Mouse (Mus musculus) liver, embryonic 15.5 days (tissue): ENCODE data around the gene Hba-a2. TPM values are rescaled to one million over a fixed set of nuclear protein-coding genes. Genes with fewer than 3 reads are reported as not detected.
A peak's percentile ranks its signal among the peaks of the same experiment; 100 is the strongest.
"Not testable (repeated sequence)": the region's sequence is repeated elsewhere in the genome, so short reads cannot be mapped to it uniquely, and the experiment has no call there.

ENCODE experiments used
- ATAC-seq: fragments of 200-750 bp; cut with Nextera tagmentation; 2 replicates; pipeline ENCODE4 v1.8.0; 2017; ENCODE audit warnings: moderate number of reproducible peaks, mild to moderate bottlenecking, moderate library complexity; ENCODE audit not compliant: insufficient read depth
- H3K27ac ChIP-seq: fragments of 300-500 bp; sonication (generic); replicated peaks from 2 replicates; pipeline ENCODE4 v1.5.1; 2015; ENCODE audit warnings: mild to moderate bottlenecking, inconsistent platforms
- H3K27me3 ChIP-seq: fragments of 300-500 bp; sonication (generic); 2 replicates; pipeline ENCODE4 v1.6.1; 2015; ENCODE audit warnings: mild to moderate bottlenecking, inconsistent platforms
- H3K36me3 ChIP-seq: fragments of 300-500 bp; sonication (generic); replicated peaks from 2 replicates; pipeline ENCODE4 v1.6.1; 2015; ENCODE audit warnings: moderate library complexity, mild to moderate bottlenecking, inconsistent platforms
- H3K4me1 ChIP-seq: fragments of 300-500 bp; sonication (generic); replicated peaks from 2 replicates; pipeline ENCODE4 v1.6.1; 2015; ENCODE audit warnings: inconsistent platforms
- H3K4me2 ChIP-seq: fragments of 300-500 bp; sonication (generic); 2 replicates; pipeline ENCODE4 v1.6.1; 2015; ENCODE audit warnings: moderate library complexity, mild to moderate bottlenecking, inconsistent platforms
- H3K4me3 ChIP-seq: fragments of 300-500 bp; sonication (generic); replicated peaks from 2 replicates; pipeline ENCODE4 v1.5.1; 2015; ENCODE audit warnings: mild to moderate bottlenecking, inconsistent platforms
- H3K9ac ChIP-seq: fragments of 300-500 bp; sonication (generic); 2 replicates; pipeline ENCODE4 v1.6.1; 2015; ENCODE audit warnings: moderate library complexity, mild to moderate bottlenecking, inconsistent platforms
- H3K9me3 ChIP-seq: fragments of 300-500 bp; sonication (generic); replicated peaks from 2 replicates; pipeline ENCODE4 v1.6.1; 2016; ENCODE audit warnings: inconsistent platforms
- WGBS: fragments of 180-500 bp; shearing (Covaris S2); methylation state at CpG from one replicate; pipeline ENCODE4 v1.1.7; 2015; ENCODE audit warnings: mixed read lengths; ENCODE audit not compliant: insufficient replicate concordance; 5-methylcytosine and 5-hydroxymethylcytosine counted together
- polyA plus RNA-seq: library from polyadenylated mRNA; unstranded; fragments of >200 nt; fragmentation: Nextera tagmentation; extraction: Ambion mirVana; gene quantifications from 2 replicates; pipeline ENCODE4 v1.2.1, GENCODE M21; 2015

Hba-a2 gene
- polyA plus RNA-seq, 1 experiment from 2014 or later: 176,876 TPM

DNA sequence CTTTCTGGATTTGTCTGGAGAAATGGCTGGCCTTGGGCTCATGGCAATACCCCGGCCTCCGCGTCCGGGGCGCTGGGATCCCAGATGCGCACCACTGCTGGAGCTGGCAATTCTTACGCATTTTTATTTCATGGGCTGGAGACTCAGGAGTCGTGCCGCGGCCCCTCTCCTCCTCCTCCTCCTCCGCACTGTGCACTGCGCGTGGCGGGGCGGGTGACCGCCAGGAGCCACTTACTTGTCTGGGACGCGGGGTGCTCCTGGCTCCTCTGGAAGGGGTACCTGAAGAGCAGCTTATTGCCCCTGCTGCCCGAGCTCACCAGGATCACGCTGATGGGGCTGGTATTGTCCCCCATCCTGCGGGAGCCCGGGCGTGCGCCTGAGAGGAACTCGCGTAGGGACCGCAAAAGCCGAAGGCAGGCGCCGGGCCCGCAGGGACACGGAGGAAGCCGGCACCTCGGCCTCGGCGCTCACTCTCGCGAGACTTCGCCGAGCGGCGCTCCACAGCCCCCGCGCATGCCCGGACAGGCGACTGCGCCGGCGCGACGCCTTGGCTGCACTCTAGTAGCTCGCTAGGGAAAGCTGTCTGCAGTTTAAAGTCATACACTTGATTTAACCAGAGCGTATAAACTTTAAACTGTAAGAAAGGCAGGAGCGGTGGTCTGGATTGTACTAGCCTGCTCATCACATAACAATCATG lies 29.0 kb upstream of the Hba-a2 start, which contains the start of gene Nprl3:
Gene Nprl3, minus strand, starts transcription at position 520 of the 697 bp plus-strand sequence.
- peak; percentile 79 for ATAC-seq
- peaks cover 86% of the 10 kb centered on the region for H3K4me1 ChIP-seq
- H3K4me3 ChIP-seq: peak within 1 kb of the TSS; percentile 68
- under 1% methylated on average over 54 of the region's 54 CpGs for WGBS
- no peaks in the 10 kb centered on the region for H3K27me3 ChIP-seq
- no peaks in the 10 kb centered on the region for H3K9me3 ChIP-seq
- peak within 1 kb of the TSS; percentile 97 for H3K27ac ChIP-seq
- peak within 1 kb of the TSS; percentile 83 for H3K4me2 ChIP-seq
- H3K36me3 ChIP-seq: peaks cover 12% of the 10 kb centered on the region
- H3K9ac ChIP-seq: peak within 1 kb of the TSS; percentile 96

DNA sequence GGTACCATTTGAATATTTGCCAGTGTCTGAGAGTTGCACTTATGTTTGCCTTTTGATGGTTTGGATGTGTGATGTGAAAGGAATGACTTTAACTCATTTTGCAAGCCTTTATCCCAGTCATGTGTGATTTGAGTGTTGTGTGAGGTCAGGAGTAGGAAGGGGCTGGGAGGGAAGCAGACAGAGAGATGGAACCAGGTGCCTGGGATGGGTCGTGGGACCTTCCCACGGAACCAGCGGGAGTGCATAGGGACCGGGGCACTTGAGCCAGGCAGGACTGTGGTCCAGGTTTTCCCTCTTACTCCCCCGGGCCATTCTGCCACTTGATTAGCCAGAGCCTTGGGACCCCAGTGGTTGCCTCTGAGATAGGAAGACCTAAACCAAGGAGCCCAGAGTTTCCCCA lies 28.3 kb upstream of the Hba-a2 start:
- peak overlapping the region; percentile 96 for H3K9ac ChIP-seq
- peak overlapping the region; percentile 83 for H3K4me2 ChIP-seq

DNA sequence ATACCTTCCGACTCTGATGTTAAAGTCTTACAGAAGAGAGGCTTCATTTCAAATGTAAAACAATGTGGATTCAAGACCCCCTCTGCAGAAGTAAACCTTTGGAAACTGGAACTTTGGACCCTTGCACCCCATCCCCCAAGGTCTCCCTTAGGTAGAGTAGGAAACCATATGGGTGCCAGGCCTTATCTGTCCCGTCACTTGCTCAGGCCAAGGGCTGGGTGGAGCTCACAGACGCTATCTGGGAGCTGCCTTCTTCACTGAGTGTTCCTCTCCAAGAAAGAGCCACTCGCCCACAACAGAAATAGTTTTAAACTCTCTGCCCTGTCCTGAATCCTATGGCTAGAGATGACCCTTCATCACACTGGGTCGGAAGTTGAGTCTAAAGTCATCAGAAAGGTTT lies 27.3 kb upstream of the Hba-a2 start:
- Histone ChIP-seq H3K27me3 (no peaks in the 10 kb centered on the region), H3K4me3 (peak overlapping the region; percentile 68), H3K27ac (peak overlapping the region; percentile 97), H3K9me3 (no peaks in the 10 kb centered on the region), H3K4me2 (peak overlapping the region; percentile 83), H3K36me3 (no peaks in the 10 kb centered on the region), H3K4me1 (peaks cover 79% of the 10 kb centered on the region), H3K9ac (peak overlapping the region; percentile 96)
- ATAC-seq: peak; percentile 88
- WGBS: 18% methylated on average over 5 of the region's 5 CpGs

More for the DNA sequence above, 28.3 kb upstream of the Hba-a2 start:
- ATAC-seq: peak; percentile 12
- 18% methylated on average over 5 of the region's 5 CpGs for WGBS
- peak overlapping the region; percentile 97 for H3K27ac ChIP-seq
- no peaks in the 10 kb centered on the region for H3K9me3 ChIP-seq
- peaks cover 5% of the 10 kb centered on the region; the same call in 1 of the 2 replicates for H3K36me3 ChIP-seq
- H3K27me3 ChIP-seq: no peaks in the 10 kb centered on the region
- peaks cover 85% of the 10 kb centered on the region for H3K4me1 ChIP-seq
- H3K4me3 ChIP-seq: peak overlapping the region; percentile 68

DNA sequence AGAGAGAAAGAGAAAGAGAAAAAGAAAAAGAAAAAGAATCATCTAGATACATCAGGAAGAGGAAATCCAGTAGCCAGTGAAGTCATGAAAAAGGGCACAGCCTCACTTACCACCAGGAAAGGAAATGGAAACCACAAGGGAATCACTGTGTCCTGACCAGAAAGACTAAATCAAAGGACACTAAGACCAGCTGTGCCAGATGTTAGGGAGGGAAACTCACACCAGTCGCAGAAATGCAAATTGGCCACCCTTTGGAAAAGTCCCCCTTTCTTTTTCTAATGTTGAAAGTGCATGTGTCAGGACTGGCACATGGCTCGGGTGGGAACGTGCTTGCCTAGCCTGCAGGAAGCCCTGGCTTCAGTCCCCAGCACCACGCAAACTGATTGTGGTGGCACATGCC lies 25.1 kb upstream of the Hba-a2 start:
- WGBS: 45% methylated on average over 4 of the region's 4 CpGs
- no peaks in the 10 kb centered on the region for H3K36me3 ChIP-seq
- ATAC-seq: no peak
- H3K4me1 ChIP-seq: peaks cover 67% of the 10 kb centered on the region
- no peak overlapping the region for H3K4me2 ChIP-seq
- H3K27ac ChIP-seq: peak overlapping the region; percentile 76
- H3K9ac ChIP-seq: 0 out of 2 replicates have a peak overlapping the region, but pooled peaks have one; percentile 17
- H3K27me3 ChIP-seq: peaks cover under 1% of the 10 kb centered on the region; the same call in 1 of the 2 replicates
- H3K4me3 ChIP-seq: no peak overlapping the region
- no peaks in the 10 kb centered on the region for H3K9me3 ChIP-seq

DNA sequence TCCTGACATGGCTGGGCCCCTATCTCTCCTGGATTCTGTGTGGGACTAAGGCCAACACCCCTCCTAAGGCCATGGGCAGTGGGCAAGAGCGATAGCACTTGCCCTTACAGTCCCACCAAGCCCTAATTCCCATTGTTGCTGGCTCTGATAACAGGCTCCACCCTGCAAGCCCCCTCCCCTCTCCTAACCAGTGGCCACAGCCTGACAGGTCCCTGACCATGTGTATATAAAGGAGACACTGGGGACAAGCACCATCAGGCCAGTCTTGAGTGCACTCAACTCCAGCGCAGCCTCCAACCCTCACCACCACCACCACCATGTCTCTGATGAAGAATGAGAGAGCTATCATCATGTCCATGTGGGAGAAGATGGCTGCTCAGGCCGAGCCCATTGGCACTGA lies 19.9 kb upstream of the Hba-a2 start, which contains the start of gene Hba-x:
Gene Hba-x, plus strand, starts transcription at position 54 of the 400 bp plus-strand sequence.
- Histone ChIP-seq H3K4me3 (no peak within 1 kb of the TSS), H3K27me3 (peaks cover 35% of the 10 kb centered on the region), H3K36me3 (no peaks in the 10 kb centered on the region), H3K4me2 (no peak within 1 kb of the TSS), H3K27ac (peak within 1 kb of the TSS; percentile 49), H3K9ac (no peak within 1 kb of the TSS), H3K4me1 (peaks cover 68% of the 10 kb centered on the region), H3K9me3 (no peaks in the 10 kb centered on the region)
- WGBS: 62% methylated on average over 3 of the region's 3 CpGs
- no peak for ATAC-seq

DNA sequence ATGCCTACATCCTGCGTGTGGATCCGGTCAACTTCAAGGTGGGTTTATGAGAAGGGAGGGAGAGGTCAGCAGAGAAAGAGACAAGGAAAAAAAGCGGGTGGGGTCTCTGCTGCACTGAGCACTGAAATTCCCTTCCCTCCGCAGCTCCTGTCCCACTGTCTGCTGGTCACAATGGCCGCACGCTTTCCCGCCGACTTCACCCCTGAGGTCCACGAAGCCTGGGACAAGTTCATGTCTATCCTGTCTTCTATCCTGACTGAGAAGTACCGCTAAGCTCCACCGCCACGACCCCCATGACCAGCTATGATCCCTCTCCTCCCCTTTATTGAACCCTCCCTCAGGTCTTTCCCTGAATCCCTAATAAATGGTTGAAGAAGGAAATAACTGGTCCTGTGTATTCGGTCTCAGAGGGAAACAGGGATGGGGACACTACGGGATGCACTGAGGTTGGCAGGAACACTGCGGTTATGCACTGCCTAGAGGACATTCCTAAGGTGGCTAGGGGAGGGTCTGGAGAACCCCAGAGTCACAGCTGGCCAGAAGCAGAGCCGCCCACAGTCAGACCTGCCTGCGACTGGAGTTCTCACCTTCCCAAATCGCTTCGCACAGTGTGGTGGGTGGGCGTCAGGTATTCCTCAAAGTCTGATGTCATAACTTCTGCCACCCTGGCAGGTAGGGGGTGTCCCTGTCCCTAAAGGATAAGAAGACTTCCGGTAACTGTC lies 18.4 kb upstream of the Hba-a2 start:
- 0 out of 2 replicates have a peak overlapping the region, but pooled peaks have one; percentile 5 for H3K27ac ChIP-seq
- peaks cover 35% of the 10 kb centered on the region for H3K27me3 ChIP-seq
- H3K9me3 ChIP-seq: no peaks in the 10 kb centered on the region
- H3K4me1 ChIP-seq: peaks cover 67% of the 10 kb centered on the region
- whole genome bisulfite sequencing: 62% methylated on average over 21 of the region's 21 CpGs
- no peak overlapping the region for H3K4me2 ChIP-seq
- no peak overlapping the region for H3K4me3 ChIP-seq
- no peaks in the 10 kb centered on the region for H3K36me3 ChIP-seq
- no peak for ATAC-seq
- H3K9ac ChIP-seq: no peak overlapping the region

DNA sequence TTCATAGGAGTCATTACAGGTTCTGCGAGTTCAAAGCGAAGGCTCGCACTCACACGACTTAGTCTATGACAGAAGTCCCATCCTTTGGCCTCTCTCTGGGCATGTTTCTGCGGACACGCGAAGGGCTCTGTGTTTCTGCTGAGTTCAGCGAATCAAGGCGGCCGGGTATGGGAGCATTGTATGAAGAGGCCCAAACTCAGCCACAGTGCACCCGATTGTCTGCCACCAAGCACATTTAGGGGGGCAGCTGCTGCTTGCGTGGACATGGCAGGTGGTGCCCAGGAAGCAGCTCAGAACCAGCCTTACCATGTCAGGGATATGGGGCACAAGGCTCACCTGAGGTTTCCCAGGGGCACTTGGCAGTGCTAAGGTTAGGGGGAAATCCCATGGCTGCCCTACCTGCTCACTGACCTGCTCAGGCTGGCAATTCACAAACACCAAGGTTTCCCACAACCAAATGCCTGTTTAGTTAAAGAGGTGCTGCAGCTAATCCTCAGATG lies 17.8 kb upstream of the Hba-a2 start:
- peaks cover 35% of the 10 kb centered on the region for H3K27me3 ChIP-seq
- 0 out of 2 replicates have a peak overlapping the region, but pooled peaks have one; percentile 25 for H3K9ac ChIP-seq
- no peak for ATAC-seq
- peaks cover 65% of the 10 kb centered on the region for H3K4me1 ChIP-seq
- H3K27ac ChIP-seq: 0 out of 2 replicates have a peak overlapping the region, but pooled peaks have one; percentile 5
- no peaks in the 10 kb centered on the region for H3K9me3 ChIP-seq
- H3K4me3 ChIP-seq: no peak overlapping the region
- WGBS: 77% methylated on average over 12 of the region's 12 CpGs
- H3K4me2 ChIP-seq: no peak overlapping the region
- H3K36me3 ChIP-seq: no peaks in the 10 kb centered on the region

DNA sequence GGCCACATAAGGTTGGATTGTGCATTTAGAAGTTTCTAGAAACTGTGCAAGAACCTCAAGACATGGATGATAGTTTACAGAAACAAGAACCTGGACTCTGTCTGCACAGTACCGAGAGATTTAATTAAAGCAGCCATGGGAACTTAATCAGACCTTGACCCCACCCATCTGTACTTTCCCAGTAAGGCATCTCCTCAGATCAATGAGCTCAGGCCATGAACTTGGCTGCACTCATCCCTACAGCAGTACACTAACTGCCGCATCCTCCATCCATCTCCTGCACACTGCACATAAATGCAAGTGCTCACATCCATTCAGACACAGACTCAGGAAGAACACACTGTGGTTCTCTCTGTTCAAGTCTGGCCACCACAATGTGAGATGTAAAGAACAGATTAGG lies 15.6 kb upstream of the Hba-a2 start:
- Histone ChIP-seq H3K36me3 (no peaks in the 10 kb centered on the region), H3K9me3 (no peaks in the 10 kb centered on the region), H3K27me3 (peaks cover 35% of the 10 kb centered on the region), H3K4me2 (peak overlapping the region; percentile 68), H3K27ac (peak overlapping the region; percentile 98), H3K4me3 (peak overlapping the region; percentile 1; the same call in 1 of the 2 replicates), H3K9ac (peak overlapping the region; percentile 72; the same call in 1 of the 2 replicates), H3K4me1 (peaks cover 60% of the 10 kb centered on the region)
- no peak for ATAC-seq
- 41% methylated on average over 2 of the region's 2 CpGs for WGBS

DNA sequence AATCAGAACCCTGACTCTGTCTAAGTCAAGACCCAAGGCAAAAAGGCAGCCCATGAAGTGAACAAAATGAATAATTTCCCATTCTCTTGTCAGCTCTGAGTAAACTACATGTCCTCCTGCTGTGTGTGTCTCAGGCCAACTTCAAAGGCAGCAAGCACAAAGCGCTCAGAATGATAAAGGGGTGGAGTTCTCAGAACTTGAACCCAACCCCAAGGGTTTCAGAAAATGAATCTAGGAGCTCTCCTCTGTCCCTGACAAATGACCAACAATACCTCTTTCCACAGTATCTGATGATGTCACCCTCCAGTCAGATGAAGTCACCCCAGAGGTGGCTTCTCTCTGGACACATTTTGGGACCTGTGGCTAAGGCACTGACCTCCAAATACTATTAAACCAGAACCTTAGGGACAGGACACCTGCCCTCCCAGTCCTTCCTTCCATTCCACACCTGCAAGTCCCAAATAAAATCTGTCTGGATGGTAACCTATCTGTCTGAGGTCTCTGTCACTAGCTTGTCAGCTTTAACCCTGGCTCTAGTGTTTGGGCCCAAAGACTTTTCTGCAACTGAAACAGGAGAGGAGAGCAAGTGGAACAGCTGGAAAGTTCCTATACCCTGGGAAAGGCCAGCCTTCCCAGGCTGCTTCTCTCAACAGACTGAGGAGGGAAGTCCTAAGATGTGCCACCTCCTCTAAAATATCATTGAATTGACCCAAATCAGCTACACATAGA lies 14.7 kb upstream of the Hba-a2 start:
- H3K27ac ChIP-seq: peak overlapping the region; percentile 98
- no peaks in the 10 kb centered on the region for H3K36me3 ChIP-seq
- H3K4me3 ChIP-seq: peak overlapping the region; percentile 1; the same call in 1 of the 2 replicates
- H3K9me3 ChIP-seq: no peaks in the 10 kb centered on the region
- peak overlapping the region; percentile 72 for H3K9ac ChIP-seq
- peak overlapping the region; percentile 68 for H3K4me2 ChIP-seq
- 20% methylated on average over 1 of the region's 1 CpGs for WGBS
- ATAC-seq: no peak
- H3K27me3 ChIP-seq: peaks cover 31% of the 10 kb centered on the region
- H3K4me1 ChIP-seq: peaks cover 51% of the 10 kb centered on the region

DNA sequence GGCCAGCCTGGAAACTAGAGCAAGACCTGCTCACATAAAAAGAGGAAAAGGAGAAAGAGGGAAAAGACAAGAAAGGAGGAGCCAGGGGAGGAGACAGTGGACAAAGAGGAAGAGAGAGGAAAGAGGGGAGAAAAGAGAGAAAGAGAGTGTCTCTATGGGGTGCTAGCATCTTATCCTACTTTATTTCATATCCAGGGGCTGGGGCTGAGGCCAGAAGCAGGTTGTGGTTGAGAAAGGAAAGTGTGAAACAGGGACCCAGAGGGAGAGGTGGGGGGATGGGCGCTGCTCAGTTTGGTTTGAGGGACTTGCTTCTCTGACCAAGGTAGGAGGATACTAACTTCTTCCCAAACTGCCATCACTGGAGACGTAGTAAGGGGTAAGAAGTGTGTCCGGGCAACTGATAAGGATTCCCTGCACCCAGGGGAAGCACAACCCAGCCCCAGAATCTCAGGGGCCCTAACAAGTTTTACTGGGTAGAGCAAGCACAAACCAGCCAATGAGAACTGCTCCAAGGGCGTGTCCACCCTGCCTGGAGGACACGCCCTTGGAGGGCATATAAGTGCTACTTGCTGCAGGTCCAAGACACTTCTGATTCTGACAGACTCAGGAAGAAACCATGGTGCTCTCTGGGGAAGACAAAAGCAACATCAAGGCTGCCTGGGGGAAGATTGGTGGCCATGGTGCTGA lies 13.1 kb upstream of the Hba-a2 start, which contains the start of gene Hba-a1:
Gene Hba-a1, plus strand, starts transcription at position 421 of the 687 bp plus-strand sequence.
- not testable (repeated sequence) for H3K9me3 ChIP-seq, H3K36me3 ChIP-seq
- H3K27ac ChIP-seq: peak within 1 kb of the TSS; percentile 98
- peak within 1 kb of the TSS; percentile 72 for H3K9ac ChIP-seq
- WGBS: 22% methylated on average over 1 of the region's 5 CpGs
- peaks cover 45% of the 10 kb centered on the region for H3K4me1 ChIP-seq
- H3K4me3 ChIP-seq: peak within 1 kb of the TSS; percentile 51
- H3K4me2 ChIP-seq: peak within 1 kb of the TSS; percentile 68
- peak; percentile 65 for ATAC-seq
- H3K27me3 ChIP-seq: peaks cover 14% of the 10 kb centered on the region
